Mouse (Mus musculus) heart, embryonic 14.5 days (tissue): ENCODE measurements at regions not wholly inside any gene's neighbourhood (a gene's known extent, or its start where the extent isn't known, plus 50 kb on each side); places are given as distances from the start of the nearest gene placed in this dataset.

ENCODE experiments used
- ATAC-seq: fragments of 200-750 bp; cut with Nextera tagmentation; 2 replicates; pipeline ENCODE4 v1.8.0; 2017; ENCODE audit warnings: low read depth, moderate TSS enrichment; ENCODE audit not compliant: insufficient number of reproducible peaks, insufficient read depth, low FRiP score
- H3K27ac ChIP-seq, 2 experiments: fragments of 200-500 bp in 1 of 2; fragments of 300-500 bp in 1 of 2; sonication (generic) in 1 of 2; replicated peaks in 1 of 2; 2 replicates each; pipeline ENCODE4 v1.5.1; 2012 to 2014; ENCODE audit warnings: low read depth in 2 of 2, low read length in 2 of 2, control low read depth in 1 of 2, mild to moderate bottlenecking in 1 of 2, mixed read lengths in 1 of 2; ENCODE audit not compliant: control insufficient read depth in 1 of 2, insufficient read depth in 1 of 2
- H3K27me3 ChIP-seq: fragments of 300-500 bp; sonication (generic); 2 replicates; pipeline ENCODE4 v1.6.1; 2014; ENCODE audit warnings: mild to moderate bottlenecking, low read length, control low read depth; ENCODE audit not compliant: control insufficient read depth, insufficient read depth
- H3K36me3 ChIP-seq: fragments of 300-500 bp; sonication (generic); 2 replicates; pipeline ENCODE4 v1.6.1; 2014; ENCODE audit warnings: mild to moderate bottlenecking, control low read depth, low read length, mixed read lengths; ENCODE audit not compliant: control insufficient read depth, insufficient read depth
- H3K4me1 ChIP-seq, 2 experiments: fragments of 200-500 bp in 1 of 2; fragments of 300-500 bp in 1 of 2; sonication (generic) in 1 of 2; 2 replicates each; pipeline ENCODE4 v1.6.1; 2012 to 2014; ENCODE audit warnings: low read length in 2 of 2, control low read depth in 1 of 2, mixed read lengths in 1 of 2; ENCODE audit not compliant: control insufficient read depth in 2 of 2, insufficient read depth in 2 of 2
- H3K4me2 ChIP-seq: fragments of 300-500 bp; sonication (generic); 2 replicates; pipeline ENCODE4 v1.6.1; 2014; ENCODE audit warnings: mild to moderate bottlenecking, low read length
- H3K4me3 ChIP-seq, 2 experiments: fragments of 200-500 bp in 1 of 2; fragments of 300-500 bp in 1 of 2; sonication (generic) in 1 of 2; 2 replicates each; pipeline ENCODE4 v1.5.1; 2012 to 2014; ENCODE audit warnings: low read length in 2 of 2, mild to moderate bottlenecking in 2 of 2, control low read depth in 1 of 2, low read depth in 1 of 2, moderate library complexity in 1 of 2; ENCODE audit not compliant: control insufficient read depth in 1 of 2, insufficient read depth in 1 of 2
- H3K9ac ChIP-seq: fragments of 300-500 bp; sonication (generic); 2 replicates; pipeline ENCODE4 v1.6.1; 2014; ENCODE audit warnings: mild to moderate bottlenecking, low read length
- H3K9me3 ChIP-seq: fragments of 300-500 bp; sonication (generic); 2 replicates; pipeline ENCODE4 v1.6.1; 2016; ENCODE audit warnings: low read length, control low read depth; ENCODE audit not compliant: control insufficient read depth
- WGBS: fragments of 180-500 bp; shearing (Covaris S2); extraction: QIAGEN DNeasy Blood & Tissue Kit; methylation state at CpG from one replicate; pipeline ENCODE4 v1.1.7; 2014; 5-methylcytosine and 5-hydroxymethylcytosine counted together

- no peak overlapping the region for H3K4me2 ChIP-seq
- WGBS: 92% methylated on average over 7 of the region's 7 CpGs
- H3K9me3 ChIP-seq: no peaks in the 10 kb centered on the region
- H3K9ac ChIP-seq: no peak overlapping the region
- H3K4me3 ChIP-seq: no peak overlapping the region
- no peaks in the 10 kb centered on the region for H3K36me3 ChIP-seq
- H3K27ac ChIP-seq: no peak overlapping the region
- peaks cover 3 to 6% of the 10 kb centered on the region in 2 experiments; a peak in 2 of 4 replicates for H3K4me1 ChIP-seq
- no peak for ATAC-seq
- H3K27me3 ChIP-seq: no peaks in the 10 kb centered on the region
Measured at GRCm38 (mm10) chr17:87867611-87868010, 53.2 kb upstream of the Rpl36-ps4 start.

- H3K27ac ChIP-seq: no peak overlapping the region
- H3K4me3 ChIP-seq: no peak overlapping the region
- no peaks in the 10 kb centered on the region for H3K9me3 ChIP-seq
- ATAC-seq: no peak
- WGBS: 74% methylated on average over 15 of the region's 15 CpGs
- H3K4me1 ChIP-seq: peaks cover 3 to 4% of the 10 kb centered on the region in 2 experiments; a peak in 2 of 4 replicates
- H3K27me3 ChIP-seq: no peaks in the 10 kb centered on the region
- no peaks in the 10 kb centered on the region for H3K36me3 ChIP-seq
- H3K9ac ChIP-seq: no peak overlapping the region
- no peak overlapping the region for H3K4me2 ChIP-seq
Measured at GRCm38 (mm10) chr17:87866719-87867318, 54.0 kb upstream of the Rpl36-ps4 start.

GRCm38 (mm10) chr17:87866165-87866564 is 54.6 kb upstream of the Rpl36-ps4 start:
- no peaks in the 10 kb centered on the region for H3K36me3 ChIP-seq
- peaks cover 6 to 9% of the 10 kb centered on the region in 2 experiments; a peak in 3 of 4 replicates for H3K4me1 ChIP-seq
- WGBS: 22% methylated on average over 10 of the region's 10 CpGs
- H3K27ac ChIP-seq: no peak overlapping the region
- no peak overlapping the region for H3K4me3 ChIP-seq
- no peaks in the 10 kb centered on the region for H3K27me3 ChIP-seq
- H3K9me3 ChIP-seq: no peaks in the 10 kb centered on the region
- no peak overlapping the region for H3K9ac ChIP-seq
- no peak for ATAC-seq
- peak overlapping the region; percentile 21; the same call in 1 of the 2 replicates for H3K4me2 ChIP-seq

DNA sequence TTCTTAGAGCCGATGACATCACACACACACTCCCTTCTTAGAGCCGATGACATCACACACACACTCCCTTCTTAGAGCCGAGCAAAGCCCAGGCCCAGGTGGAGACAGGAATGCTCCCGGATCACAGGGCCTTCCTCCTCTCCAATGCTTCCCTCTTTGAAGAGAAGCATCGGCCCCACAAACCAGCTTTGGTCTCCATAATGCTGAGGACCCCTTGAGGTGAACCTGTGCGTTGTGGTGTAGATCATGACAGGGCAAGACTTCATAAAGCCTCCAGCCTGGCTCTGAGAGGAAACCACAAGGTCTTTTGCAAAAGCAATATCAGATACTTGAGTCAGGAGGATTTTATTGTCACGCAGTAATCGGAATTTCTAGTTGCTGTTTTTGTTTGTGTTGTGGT is 55.3 kb upstream of the Rpl36-ps4 start:
- 86% methylated on average over 8 of the region's 8 CpGs for WGBS
- no peak overlapping the region for H3K4me2 ChIP-seq
- H3K9ac ChIP-seq: no peak overlapping the region
- H3K36me3 ChIP-seq: no peaks in the 10 kb centered on the region
- H3K27me3 ChIP-seq: no peaks in the 10 kb centered on the region
- H3K4me3 ChIP-seq: no peak overlapping the region
- H3K4me1 ChIP-seq: peaks cover 6 to 9% of the 10 kb centered on the region in 2 experiments; a peak in 3 of 4 replicates
- H3K27ac ChIP-seq: no peak overlapping the region
- ATAC-seq: no peak
- no peaks in the 10 kb centered on the region for H3K9me3 ChIP-seq

- Histone ChIP-seq H3K9ac (no peak overlapping the region), H3K4me1 (peaks cover 6 to 9% of the 10 kb centered on the region in 2 experiments; a peak in 3 of 4 replicates), H3K4me3 (no peak overlapping the region), H3K27me3 (no peaks in the 10 kb centered on the region), H3K9me3 (no peaks in the 10 kb centered on the region), H3K36me3 (no peaks in the 10 kb centered on the region), H3K4me2 (no peak overlapping the region), H3K27ac (no peak overlapping the region)
- no peak for ATAC-seq
- 84% methylated on average over 5 of the region's 5 CpGs for WGBS
Measured at GRCm38 (mm10) chr17:87864842-87865241, 55.9 kb upstream of the Rpl36-ps4 start.

GRCm38 (mm10) chr17:87861587-87861986 is 59.2 kb upstream of the Rpl36-ps4 start:
- no peak overlapping the region for H3K9ac ChIP-seq
- no peak for ATAC-seq
- no peak overlapping the region for H3K4me3 ChIP-seq
- no peak overlapping the region for H3K27ac ChIP-seq
- H3K9me3 ChIP-seq: no peaks in the 10 kb centered on the region
- H3K4me1 ChIP-seq: peaks cover 6 to 9% of the 10 kb centered on the region in 2 experiments; a peak in 3 of 4 replicates
- no peaks in the 10 kb centered on the region for H3K27me3 ChIP-seq
- no peak overlapping the region for H3K4me2 ChIP-seq
- no peaks in the 10 kb centered on the region for H3K36me3 ChIP-seq
- 28% methylated on average over 5 of the region's 5 CpGs for WGBS

GRCm38 (mm10) chr17:87851456-87851855 is 53.7 kb upstream of the Kcnk12 start:
- Histone ChIP-seq H3K4me2 (no peak overlapping the region), H3K9ac (no peak overlapping the region), H3K4me1 (no peaks in the 10 kb centered on the region), H3K27me3 (no peaks in the 10 kb centered on the region), H3K27ac (no peak overlapping the region), H3K4me3 (no peak overlapping the region), H3K36me3 (no peaks in the 10 kb centered on the region), H3K9me3 (0 out of 2 replicates have a peak, but pooled peaks cover 3% of the 10 kb centered on the region)
- 45% methylated on average over 1 of the region's 1 CpGs for WGBS
- no peak for ATAC-seq

DNA sequence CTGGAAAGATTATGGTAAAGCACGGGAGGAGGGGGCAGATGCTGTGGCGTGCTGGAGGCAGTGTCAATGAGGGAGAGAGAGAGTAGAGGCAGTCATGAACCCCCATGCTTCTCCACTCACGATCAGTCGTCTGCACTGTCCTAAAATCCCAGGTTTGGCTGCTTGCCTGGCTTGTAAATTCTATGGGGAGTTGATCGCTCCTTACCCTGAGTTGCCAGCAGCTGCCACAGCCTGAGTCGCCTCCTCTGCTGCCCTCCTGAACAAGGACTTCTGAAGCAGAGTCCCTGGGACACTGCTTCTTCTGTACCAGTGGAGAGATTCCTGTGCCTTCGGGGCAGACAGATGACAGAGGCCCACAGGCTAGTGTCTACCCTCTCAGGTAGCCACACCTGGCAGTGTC is 52.1 kb upstream of the Kcnk12 start:
- no peak overlapping the region for H3K9ac ChIP-seq
- H3K27me3 ChIP-seq: no peaks in the 10 kb centered on the region
- H3K4me2 ChIP-seq: no peak overlapping the region
- H3K4me3 ChIP-seq: no peak overlapping the region
- no peak for ATAC-seq
- no peaks in the 10 kb centered on the region for H3K36me3 ChIP-seq
- 0 out of 2 replicates have a peak, but pooled peaks cover 3% of the 10 kb centered on the region for H3K9me3 ChIP-seq
- 72% methylated on average over 7 of the region's 7 CpGs for WGBS
- no peaks in the 10 kb centered on the region for H3K4me1 ChIP-seq
- no peak overlapping the region for H3K27ac ChIP-seq
